Mouse (Mus musculus) small intestine, adult 2 months (tissue): ENCODE measurements around the gene Polr2j. TPM values are rescaled to one million over a fixed set of nuclear protein-coding genes. Genes with fewer than 3 reads are reported as not detected.

Experiments used
- H3K27ac ChIP-seq: fragments of 200-500 bp; 2 replicates; pipeline ENCODE4 v1.5.1; 2012; ENCODE audit warnings: low read depth, low read length, control low read depth, inconsistent platforms; ENCODE audit not compliant: insufficient read depth
- H3K27me3 ChIP-seq: fragments of 200-500 bp; 2 replicates; pipeline ENCODE4 v1.6.1; 2012; ENCODE audit warnings: mild to moderate bottlenecking, moderate library complexity, low read length, inconsistent platforms; ENCODE audit not compliant: control insufficient read depth, insufficient read depth
- H3K36me3 ChIP-seq: fragments of 200-500 bp; 2 replicates; pipeline ENCODE4 v1.6.1; 2012; ENCODE audit warnings: mild to moderate bottlenecking, low read length, control low read depth, inconsistent platforms; ENCODE audit not compliant: control insufficient read depth, insufficient read depth
- H3K4me1 ChIP-seq: fragments of 200-500 bp; 2 replicates; pipeline ENCODE4 v1.6.1; 2012; ENCODE audit warnings: low read length, inconsistent platforms, mixed read lengths; ENCODE audit not compliant: control insufficient read depth, insufficient read depth, insufficient read length
- H3K4me3 ChIP-seq: fragments of 200-500 bp; 2 replicates; pipeline ENCODE4 v1.5.1; 2012; ENCODE audit warnings: low read depth, mild to moderate bottlenecking, control low read depth, inconsistent platforms, low read length, moderate library complexity
- CTCF ChIP-seq: fragments of 200-500 bp; IDR thresholded peaks from 2 replicates; pipeline ENCODE4 v1.5.1; 2012; ENCODE audit warnings: low read depth, mild to moderate bottlenecking, control low read depth, inconsistent platforms, low read length, moderate library complexity, mixed read lengths; ENCODE audit not compliant: insufficient replicate concordance, insufficient read length; ENCODE audit errors: extremely low read depth
- POLR2A ChIP-seq: fragments of 200-500 bp; IDR thresholded peaks from 2 replicates; pipeline ENCODE4 v1.6.1; 2012; ENCODE audit warnings: low read depth, mild to moderate bottlenecking, control low read depth, inconsistent platforms, low read length, moderate library complexity
- WGBS: fragments of 180-500 bp; shearing (Covaris S2); methylation state at CpG from one replicate; pipeline ENCODE4 v1.1.7; 2018; 5-methylcytosine and 5-hydroxymethylcytosine counted together
- polyA plus RNA-seq: library from polyadenylated mRNA; depleted of rRNA; stranded (reverse); fragments of >200 nt; gene quantifications from 2 replicates; pipeline ENCODE4 v1.2.3, GENCODE M21; 2012

Gene Polr2j
- polyA plus RNA-seq, 1 experiment: 48.4 TPM

DNA sequence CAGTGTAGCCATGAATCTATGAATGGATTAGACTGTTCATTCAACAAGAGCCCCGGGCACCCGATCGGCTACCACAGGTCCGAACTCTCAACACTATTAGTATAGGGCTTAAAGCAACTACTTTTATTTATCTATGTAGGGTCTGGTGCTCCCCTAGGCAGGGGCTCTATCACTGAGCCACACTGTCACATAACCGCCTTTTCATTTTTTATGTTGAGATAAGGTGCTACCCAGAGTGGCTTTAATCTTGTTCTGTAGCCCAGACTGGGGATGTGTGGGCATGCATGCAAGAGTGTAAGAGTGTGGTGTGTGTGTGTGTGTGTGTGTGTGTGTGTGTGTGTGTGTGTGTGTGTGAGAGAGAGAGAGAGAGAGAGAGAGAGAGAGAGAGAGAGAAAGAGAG, 38.3 kb upstream of the Polr2j start:
- Histone ChIP-seq H3K27ac (no peak overlapping the region), H3K27me3 (no peaks in the 10 kb centered on the region), H3K4me1 (peaks cover 5% of the 10 kb centered on the region; the same call in 1 of the 2 replicates), H3K4me3 (no peak overlapping the region), H3K36me3 (no peaks in the 10 kb centered on the region)
- TF ChIP-seq CTCF (no peak), POLR2A (no peak)
- 95% methylated on average over 5 of the region's 5 CpGs for WGBS

GRCm38 (mm10) chr5:136082345-136082744, 34.1 kb upstream of the Polr2j start:
- H3K27me3 ChIP-seq: no peaks in the 10 kb centered on the region
- no peak for TF ChIP-seq CTCF
- no peak for TF ChIP-seq POLR2A
- 87% methylated on average over 4 of the region's 4 CpGs for WGBS

GRCm38 (mm10) chr5:136083669-136084107, 32.7 kb upstream of the Polr2j start, which contains the start of gene Rasa4:
Gene Rasa4 (plus strand): TSS chr5:136083916.
- Histone ChIP-seq H3K27me3 (no peaks in the 10 kb centered on the region), H3K4me1 (peaks cover 14% of the 10 kb centered on the region), H3K27ac (peak within 1 kb of the TSS; percentile 25; the same call in 1 of the 2 replicates), H3K4me3 (peak within 1 kb of the TSS; percentile 77), H3K36me3 (no peaks in the 10 kb centered on the region)
- TF ChIP-seq CTCF (no peak), POLR2A (no peak)
- 1% methylated on average over 28 of the region's 28 CpGs for WGBS

More at GRCm38 (mm10) chr5:136082345-136082744, 34.1 kb upstream of the Polr2j start:
- Histone ChIP-seq H3K4me1 (peaks cover 9% of the 10 kb centered on the region), H3K27ac (no peak overlapping the region), H3K36me3 (no peaks in the 10 kb centered on the region), H3K4me3 (no peak overlapping the region)

DNA sequence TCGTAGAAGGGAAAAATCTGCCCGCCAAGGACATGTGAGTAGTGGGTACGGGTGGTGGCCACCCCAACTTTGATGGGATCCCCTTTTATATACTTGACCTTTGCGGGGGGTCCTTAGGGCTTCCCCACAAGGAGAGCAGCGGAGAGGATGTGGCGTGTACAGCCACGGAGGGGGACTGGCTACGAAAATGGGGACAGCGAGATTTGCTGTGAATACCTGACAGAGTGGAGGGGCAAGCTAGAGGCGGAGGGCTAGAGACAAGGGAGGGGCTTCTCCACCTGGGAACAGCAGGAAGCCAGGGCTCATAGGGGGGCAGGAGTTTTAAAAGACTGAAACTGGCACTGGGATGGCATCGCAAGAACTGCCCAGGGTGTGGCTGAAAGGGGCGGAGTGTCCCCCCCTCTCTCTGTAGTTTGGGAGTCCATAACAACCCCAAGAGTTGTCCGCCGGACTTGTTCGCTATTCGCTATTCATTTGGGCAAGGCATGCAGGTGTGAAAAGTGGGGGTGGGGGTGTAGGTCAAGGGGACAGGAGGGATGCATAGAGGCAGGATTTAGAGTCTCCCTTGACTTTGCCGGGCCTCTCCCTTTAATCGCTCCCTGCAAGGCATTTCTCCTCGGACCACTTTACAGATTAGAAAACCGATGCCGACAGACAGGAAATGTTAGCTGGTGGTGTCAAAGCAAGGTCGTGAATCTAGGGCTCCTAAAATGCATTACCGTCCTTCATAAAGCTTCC, 32.1 kb upstream of the Polr2j start:
- H3K27me3 ChIP-seq: no peaks in the 10 kb centered on the region
- H3K36me3 ChIP-seq: no peaks in the 10 kb centered on the region
- 0 out of 2 replicates have a peak, but pooled peaks have one; percentile 4 for TF ChIP-seq POLR2A
- no peak for TF ChIP-seq CTCF
- peak overlapping the region; percentile 77 for H3K4me3 ChIP-seq
- peaks cover 14% of the 10 kb centered on the region for H3K4me1 ChIP-seq
- WGBS: 2% methylated on average over 23 of the region's 23 CpGs
- H3K27ac ChIP-seq: peak overlapping the region; percentile 25; the same call in 1 of the 2 replicates

- no peak for TF ChIP-seq CTCF
- TF ChIP-seq POLR2A: no peak
- Histone ChIP-seq H3K4me3 (peak overlapping the region; percentile 77), H3K27me3 (no peaks in the 10 kb centered on the region), H3K4me1 (peaks cover 14% of the 10 kb centered on the region), H3K27ac (0 out of 2 replicates have a peak overlapping the region, but pooled peaks have one; percentile 25), H3K36me3 (no peaks in the 10 kb centered on the region)
- WGBS: 11% methylated on average over 21 of the region's 21 CpGs
These were observed 31.4 kb upstream of the Polr2j start for GRCm38 (mm10) chr5:136084891-136085651.

GRCm38 (mm10) chr5:136086290-136086689, 30.1 kb upstream of the Polr2j start:
- WGBS: 83% methylated on average over 8 of the region's 8 CpGs
- no peak for TF ChIP-seq CTCF
- TF ChIP-seq POLR2A: no peak
- no peaks in the 10 kb centered on the region for H3K36me3 ChIP-seq

GRCm38 (mm10) chr5:136088821-136089575, 27.4 kb upstream of the Polr2j start:
- no peaks in the 10 kb centered on the region for H3K27me3 ChIP-seq
- no peak for TF ChIP-seq CTCF
- TF ChIP-seq POLR2A: no peak
- no peak overlapping the region for H3K27ac ChIP-seq
- peaks cover 12% of the 10 kb centered on the region for H3K4me1 ChIP-seq
- 42% methylated on average over 14 of the region's 14 CpGs for WGBS
- no peak overlapping the region for H3K4me3 ChIP-seq
- H3K36me3 ChIP-seq: peaks cover 5% of the 10 kb centered on the region; the same call in 1 of the 2 replicates

More at GRCm38 (mm10) chr5:136086290-136086689, 30.1 kb upstream of the Polr2j start:
- Histone ChIP-seq H3K4me1 (peaks cover 14% of the 10 kb centered on the region), H3K4me3 (peak overlapping the region; percentile 18; the same call in 1 of the 2 replicates), H3K27me3 (no peaks in the 10 kb centered on the region), H3K27ac (no peak overlapping the region)
